Mouse (Mus musculus) small intestine, adult 2 months (tissue): Measurements from ENCODE around the gene Pkib. TPM values are rescaled to one million over a fixed set of nuclear protein-coding genes. Genes with fewer than 3 reads are reported as not detected.

Experiments used
- H3K27ac ChIP-seq: fragments of 200-500 bp; 2 replicates; pipeline ENCODE4 v1.5.1; 2012; ENCODE audit warnings: low read depth, low read length, control low read depth, inconsistent platforms; ENCODE audit not compliant: insufficient read depth
- H3K27me3 ChIP-seq: fragments of 200-500 bp; 2 replicates; pipeline ENCODE4 v1.6.1; 2012; ENCODE audit warnings: mild to moderate bottlenecking, moderate library complexity, low read length, inconsistent platforms; ENCODE audit not compliant: control insufficient read depth, insufficient read depth
- H3K36me3 ChIP-seq: fragments of 200-500 bp; 2 replicates; pipeline ENCODE4 v1.6.1; 2012; ENCODE audit warnings: mild to moderate bottlenecking, low read length, control low read depth, inconsistent platforms; ENCODE audit not compliant: control insufficient read depth, insufficient read depth
- H3K4me1 ChIP-seq: fragments of 200-500 bp; 2 replicates; pipeline ENCODE4 v1.6.1; 2012; ENCODE audit warnings: low read length, inconsistent platforms, mixed read lengths; ENCODE audit not compliant: control insufficient read depth, insufficient read depth, insufficient read length
- H3K4me3 ChIP-seq: fragments of 200-500 bp; 2 replicates; pipeline ENCODE4 v1.5.1; 2012; ENCODE audit warnings: low read depth, mild to moderate bottlenecking, control low read depth, inconsistent platforms, low read length, moderate library complexity
- CTCF ChIP-seq: fragments of 200-500 bp; IDR thresholded peaks from 2 replicates; pipeline ENCODE4 v1.5.1; 2012; ENCODE audit warnings: low read depth, mild to moderate bottlenecking, control low read depth, inconsistent platforms, low read length, moderate library complexity, mixed read lengths; ENCODE audit not compliant: insufficient replicate concordance, insufficient read length; ENCODE audit errors: extremely low read depth
- POLR2A ChIP-seq: fragments of 200-500 bp; IDR thresholded peaks from 2 replicates; pipeline ENCODE4 v1.6.1; 2012; ENCODE audit warnings: low read depth, mild to moderate bottlenecking, control low read depth, inconsistent platforms, low read length, moderate library complexity
- WGBS: fragments of 180-500 bp; shearing (Covaris S2); methylation state at CpG from one replicate; pipeline ENCODE4 v1.1.7; 2018; 5-methylcytosine and 5-hydroxymethylcytosine counted together
- polyA plus RNA-seq: library from polyadenylated mRNA; depleted of rRNA; stranded (reverse); fragments of >200 nt; gene quantifications from 2 replicates; pipeline ENCODE4 v1.2.3, GENCODE M21; 2012

Gene Pkib
- polyA plus RNA-seq, 1 experiment: 0.61 TPM

DNA sequence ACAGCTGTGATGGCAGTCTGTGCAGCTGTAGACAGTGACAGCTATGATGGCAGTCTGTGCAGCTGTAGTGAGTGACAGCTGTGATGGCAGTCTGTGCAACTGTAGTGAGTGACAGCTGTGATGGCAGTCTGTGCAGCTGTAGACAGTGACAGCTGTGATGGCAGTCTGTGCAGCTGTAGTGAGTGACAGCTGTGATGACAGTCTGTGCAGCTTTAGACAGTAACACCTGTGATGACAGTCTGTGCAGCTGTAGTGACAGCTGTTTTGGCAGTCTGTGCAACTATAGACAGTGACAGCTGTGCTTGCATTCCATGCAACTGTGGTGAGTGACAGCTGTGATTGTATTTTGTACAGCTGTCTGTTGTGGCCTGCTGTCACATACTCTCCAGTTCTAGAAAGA, 44.0 kb downstream of the Pkib start:
- Histone ChIP-seq H3K4me1 (no peaks in the 10 kb centered on the region), H3K27ac (no peak overlapping the region), H3K27me3 (no peaks in the 10 kb centered on the region), H3K36me3 (no peaks in the 10 kb centered on the region), H3K4me3 (no peak overlapping the region)
- TF ChIP-seq CTCF (no peak), POLR2A (no peak)

DNA sequence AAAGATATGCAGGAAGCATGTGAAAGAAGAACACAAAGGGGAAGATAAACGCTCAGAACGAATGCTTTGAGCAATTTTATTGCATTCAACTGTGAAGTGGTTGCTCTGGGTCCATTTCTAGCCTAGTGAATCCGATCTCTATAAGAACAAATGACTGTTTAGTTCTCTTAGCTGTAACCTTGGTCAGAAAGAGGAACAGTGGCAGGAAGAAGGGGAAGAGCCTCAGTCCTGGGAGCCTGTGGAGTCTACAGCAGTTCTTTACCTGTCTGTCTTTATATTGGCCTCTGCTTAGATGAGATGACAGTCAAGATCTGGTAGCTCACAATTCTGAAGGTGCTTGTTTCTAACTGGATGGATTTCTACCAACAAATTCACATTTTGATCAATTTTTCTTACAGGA, 56.2 kb downstream of the Pkib start:
- Histone ChIP-seq H3K27ac (no peak overlapping the region), H3K27me3 (no peaks in the 10 kb centered on the region), H3K4me3 (no peak overlapping the region), H3K4me1 (no peaks in the 10 kb centered on the region), H3K36me3 (no peaks in the 10 kb centered on the region)
- WGBS: 60% methylated on average over 3 of the region's 3 CpGs
- TF ChIP-seq CTCF (no peak), POLR2A (no peak)

DNA sequence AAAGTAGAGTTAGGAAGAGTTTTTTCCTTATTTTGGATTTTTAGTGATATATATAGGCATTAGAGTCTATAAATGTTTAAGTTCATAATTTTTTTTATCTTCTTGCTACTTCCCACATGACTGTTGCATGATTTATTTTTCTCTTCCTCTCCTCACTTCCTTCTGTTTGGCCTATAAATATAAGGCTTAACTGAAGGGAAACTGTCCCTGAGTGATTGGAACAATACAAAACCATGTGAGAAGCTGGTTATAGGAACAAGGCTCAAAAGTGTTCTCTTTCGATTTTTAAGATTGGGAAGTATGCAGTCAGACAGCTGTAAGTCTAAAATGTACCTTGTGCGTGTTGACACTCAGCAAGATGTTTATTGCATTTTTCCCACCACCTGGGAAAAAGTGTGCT, 58.4 kb downstream of the Pkib start:
- no peak overlapping the region for H3K27ac ChIP-seq
- H3K36me3 ChIP-seq: no peaks in the 10 kb centered on the region

DNA sequence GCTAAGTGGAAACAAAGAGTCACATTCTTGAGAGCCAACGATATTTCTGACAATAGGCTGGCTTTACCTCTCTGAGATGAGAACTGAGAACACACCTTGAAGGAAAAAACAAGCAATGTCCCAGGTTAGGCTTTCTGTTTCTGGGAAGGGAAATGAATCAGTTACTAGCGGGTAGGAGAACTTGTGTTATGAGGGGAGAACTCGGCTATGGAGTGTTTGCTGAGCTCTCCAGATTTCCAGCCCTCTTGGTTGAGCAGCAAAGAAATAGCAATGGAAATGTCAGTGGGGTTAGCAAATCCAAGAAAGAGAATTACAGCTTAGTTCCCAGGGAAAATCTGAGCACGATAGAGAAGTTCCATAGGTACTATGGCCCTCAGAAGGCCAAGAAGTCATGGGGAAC, 70.5 kb downstream of the Pkib start:
- Histone ChIP-seq H3K36me3 (no peaks in the 10 kb centered on the region), H3K4me1 (no peaks in the 10 kb centered on the region), H3K27me3 (no peaks in the 10 kb centered on the region), H3K27ac (no peak overlapping the region), H3K4me3 (no peak overlapping the region)
- TF ChIP-seq CTCF (no peak), POLR2A (no peak)
- WGBS: 56% methylated on average over 4 of the region's 4 CpGs

More for the DNA sequence above, 58.4 kb downstream of the Pkib start:
- no peak for TF ChIP-seq POLR2A
- 66% methylated on average over 2 of the region's 2 CpGs for WGBS
- Histone ChIP-seq H3K27me3 (no peaks in the 10 kb centered on the region), H3K4me3 (no peak overlapping the region), H3K4me1 (no peaks in the 10 kb centered on the region)

DNA sequence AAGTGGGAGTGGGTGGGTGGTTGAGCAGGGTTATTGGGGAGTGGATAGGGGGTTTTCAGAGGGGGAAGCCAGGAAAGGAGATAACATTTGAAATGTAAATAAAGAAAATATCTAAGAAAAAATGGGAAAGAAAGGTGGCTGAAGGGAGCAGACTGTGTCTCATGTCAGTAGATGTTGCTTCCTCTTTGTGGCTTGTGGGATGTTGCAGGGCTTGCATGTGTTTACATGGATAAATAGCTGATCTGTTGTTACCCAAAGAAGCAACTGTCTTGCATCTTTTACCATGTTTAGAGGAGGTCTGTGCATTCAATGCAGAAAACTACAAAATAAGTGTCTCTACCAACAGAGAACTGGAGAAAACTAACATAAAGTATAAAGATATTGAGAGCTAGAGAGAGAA, 89.3 kb downstream of the Pkib start:
- TF ChIP-seq CTCF (no peak), POLR2A (no peak)
- Histone ChIP-seq H3K4me3 (no peak overlapping the region), H3K27me3 (no peaks in the 10 kb centered on the region), H3K36me3 (no peaks in the 10 kb centered on the region), H3K4me1 (no peaks in the 10 kb centered on the region), H3K27ac (no peak overlapping the region)

DNA sequence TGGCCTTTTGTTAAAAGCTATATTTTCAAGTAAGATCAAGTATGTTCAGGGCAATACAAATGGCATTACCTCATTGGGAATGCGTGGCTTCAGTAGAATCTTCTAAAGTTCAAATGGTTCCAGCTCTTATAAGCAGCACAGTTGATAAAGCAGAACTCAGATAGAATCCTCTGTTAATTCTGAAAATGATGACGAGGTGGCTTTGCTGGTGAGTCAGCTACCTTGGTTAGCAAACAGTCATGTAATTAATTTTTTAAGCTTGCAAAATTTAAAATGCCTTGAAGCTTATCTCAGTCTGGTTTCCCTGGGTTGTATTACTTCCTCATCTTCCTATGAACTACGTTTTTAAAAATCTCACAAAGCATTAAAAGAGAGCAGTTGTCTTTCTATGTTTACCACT, 90.6 kb downstream of the Pkib start:
- Histone ChIP-seq H3K4me3 (no peak overlapping the region), H3K4me1 (no peaks in the 10 kb centered on the region), H3K36me3 (no peaks in the 10 kb centered on the region), H3K27me3 (no peaks in the 10 kb centered on the region), H3K27ac (no peak overlapping the region)
- TF ChIP-seq CTCF (no peak), POLR2A (no peak)
- 55% methylated on average over 3 of the region's 3 CpGs for WGBS

DNA sequence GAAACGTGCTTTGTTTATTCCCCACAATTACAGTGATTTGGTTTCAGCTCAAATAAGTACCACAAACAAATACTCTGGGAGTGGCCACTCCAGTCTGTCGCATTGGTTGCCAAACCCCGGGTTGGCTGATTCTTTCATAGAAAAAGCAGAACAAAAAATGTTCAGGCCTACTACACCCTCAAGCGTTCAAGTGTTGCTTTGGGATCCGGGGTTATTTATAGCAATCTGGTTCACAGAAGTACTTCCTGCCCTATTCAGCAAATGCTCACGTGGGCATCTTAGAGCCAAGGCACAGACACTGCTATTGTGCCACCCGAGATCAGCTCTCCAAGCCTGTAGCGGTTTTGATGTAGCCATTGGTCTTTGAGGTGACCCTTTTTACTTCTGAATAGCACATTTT, 95.9 kb downstream of the Pkib start:
- Histone ChIP-seq H3K27ac (no peak overlapping the region), H3K36me3 (no peaks in the 10 kb centered on the region), H3K4me3 (no peak overlapping the region), H3K27me3 (no peaks in the 10 kb centered on the region), H3K4me1 (no peaks in the 10 kb centered on the region)
- no peak for TF ChIP-seq POLR2A
- no peak for TF ChIP-seq CTCF
- 66% methylated on average over 8 of the region's 8 CpGs for WGBS

DNA sequence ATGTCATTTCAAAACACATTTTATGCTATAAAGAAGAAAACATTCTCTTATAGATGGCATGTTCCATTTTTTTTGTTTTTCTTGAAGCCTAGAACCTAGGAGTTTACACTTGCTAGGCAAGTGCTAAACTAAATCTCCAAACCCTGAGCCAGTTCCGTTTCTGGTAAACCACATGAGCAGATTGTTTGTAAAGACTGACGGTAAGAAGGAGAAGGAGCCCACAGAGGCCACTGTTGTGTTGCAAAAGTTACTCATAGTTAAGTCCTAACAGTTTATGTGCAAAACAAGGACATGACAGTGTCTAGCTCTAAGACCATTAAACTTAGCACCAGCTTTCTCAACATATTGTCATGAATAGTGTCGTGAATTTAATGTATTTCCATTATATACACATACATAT, 99.9 kb downstream of the Pkib start:
- WGBS: 85% methylated on average over 3 of the region's 3 CpGs
- no peaks in the 10 kb centered on the region for H3K4me1 ChIP-seq
- H3K27me3 ChIP-seq: no peaks in the 10 kb centered on the region
- no peak overlapping the region for H3K4me3 ChIP-seq
- no peaks in the 10 kb centered on the region for H3K36me3 ChIP-seq
- no peak overlapping the region for H3K27ac ChIP-seq
- TF ChIP-seq POLR2A (no peak), CTCF (no peak)
